Mouse (Mus musculus) ovary, adult 18-20 months (tissue): ENCODE data around the gene Gm27027.

Experiments used
- DNase-seq: peaks from one replicate; pipeline ENCODE4 v3.0.0; 2022; ENCODE audit warnings: low spot score, mixed read lengths

The Gm27027 gene

DNA sequence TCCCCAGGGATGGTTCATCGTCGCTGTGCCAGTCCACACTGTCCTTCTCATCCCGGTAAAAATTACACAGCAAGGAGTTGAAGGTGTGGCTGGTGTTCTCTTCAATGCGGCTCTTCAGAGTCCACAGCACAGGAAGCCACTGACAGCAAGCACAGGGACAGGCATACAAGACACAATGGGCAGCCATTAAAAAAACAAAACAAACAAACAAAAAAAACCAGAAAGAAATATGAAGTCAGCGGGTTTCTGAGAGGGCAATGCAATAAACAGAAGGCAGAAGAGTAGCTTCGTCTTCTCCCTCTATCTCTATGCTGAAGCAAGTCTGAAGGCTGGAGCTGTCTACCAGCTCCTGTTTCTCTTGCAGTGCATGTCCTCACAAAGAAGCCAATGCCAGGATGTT, at the start of gene Gm27027:
Gene Gm27027, minus strand, starts transcription at position 101 of the 400 bp plus-strand sequence.
- DNase-seq, result no peak

DNA sequence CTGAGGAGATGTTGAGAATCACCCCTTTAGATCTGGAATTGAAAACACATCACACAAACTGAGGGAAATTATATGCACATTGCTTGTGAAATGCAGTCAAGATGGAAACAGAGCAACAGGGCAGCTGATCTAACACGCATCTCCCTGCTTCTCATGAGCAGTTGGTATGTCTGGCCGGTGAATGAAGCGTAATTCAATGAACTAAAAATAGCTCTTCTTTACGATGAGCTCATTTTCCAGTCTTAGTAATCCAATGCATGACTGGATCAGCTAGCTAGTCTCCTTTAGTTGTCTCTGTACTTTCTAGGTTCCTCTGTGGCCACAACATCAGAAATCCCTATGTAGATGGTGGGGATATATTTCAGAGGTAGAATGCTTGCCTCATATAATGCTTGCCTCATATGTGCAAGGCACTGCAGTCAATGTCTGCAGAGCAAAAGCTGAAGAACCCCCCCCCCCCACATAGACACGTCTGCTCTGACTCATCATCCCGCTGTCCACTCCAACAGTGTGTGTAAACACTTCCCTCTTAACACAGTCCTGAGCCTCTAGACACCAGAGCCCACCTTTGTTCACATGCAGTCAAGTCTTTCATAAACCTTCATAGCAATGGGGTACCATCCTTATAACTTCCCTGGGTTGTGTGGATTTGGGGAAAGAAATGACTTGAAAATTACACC, 49.4 kb upstream of the Gm27027 start:
- DNase-seq, result no peak

GRCm38 (mm10) chr2:94044174-94044573, 48.0 kb upstream of the Gm27027 start:
- no peak for DNase-seq

GRCm38 (mm10) chr2:94043662-94044061, 47.5 kb upstream of the Gm27027 start:
- DNase-seq, result no peak

GRCm38 (mm10) chr2:94042461-94042860, 46.3 kb upstream of the Gm27027 start:
- DNase-seq, result no peak

DNA sequence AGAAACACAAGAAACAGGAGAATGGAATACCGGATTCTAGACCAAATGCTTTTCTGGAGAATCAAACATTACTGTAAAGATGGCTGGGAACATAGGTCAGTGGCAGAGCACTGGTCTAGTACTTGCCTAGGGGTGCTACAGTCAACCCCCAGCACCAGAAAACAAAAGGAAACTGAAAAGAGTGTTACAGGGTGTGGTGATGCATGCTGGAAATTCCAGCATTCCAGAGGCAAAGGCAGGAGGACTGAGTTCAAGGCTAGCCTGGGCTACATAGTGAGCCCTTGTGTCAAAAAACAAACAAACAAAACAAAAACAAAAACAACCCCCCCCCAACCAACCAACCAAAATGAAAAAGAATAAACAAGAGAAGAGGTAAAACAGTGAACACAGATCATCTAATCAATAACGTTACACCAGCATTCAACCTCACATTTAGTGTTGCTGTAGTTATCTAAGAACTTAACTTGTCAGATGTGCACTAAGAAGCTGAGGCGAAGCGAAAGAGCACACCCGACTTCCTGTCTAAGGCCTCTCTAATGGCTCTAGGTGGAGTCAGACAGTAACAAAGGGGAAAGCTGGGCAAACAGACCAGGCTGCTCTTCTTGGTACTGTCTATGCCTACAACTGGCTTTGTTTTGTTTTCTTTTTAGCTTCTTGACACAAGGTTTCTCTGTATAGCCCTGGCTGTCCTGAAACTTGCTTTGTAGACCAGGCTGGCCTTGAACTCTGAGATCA, 44.4 kb upstream of the Gm27027 start:
- no peak for DNase-seq

DNA sequence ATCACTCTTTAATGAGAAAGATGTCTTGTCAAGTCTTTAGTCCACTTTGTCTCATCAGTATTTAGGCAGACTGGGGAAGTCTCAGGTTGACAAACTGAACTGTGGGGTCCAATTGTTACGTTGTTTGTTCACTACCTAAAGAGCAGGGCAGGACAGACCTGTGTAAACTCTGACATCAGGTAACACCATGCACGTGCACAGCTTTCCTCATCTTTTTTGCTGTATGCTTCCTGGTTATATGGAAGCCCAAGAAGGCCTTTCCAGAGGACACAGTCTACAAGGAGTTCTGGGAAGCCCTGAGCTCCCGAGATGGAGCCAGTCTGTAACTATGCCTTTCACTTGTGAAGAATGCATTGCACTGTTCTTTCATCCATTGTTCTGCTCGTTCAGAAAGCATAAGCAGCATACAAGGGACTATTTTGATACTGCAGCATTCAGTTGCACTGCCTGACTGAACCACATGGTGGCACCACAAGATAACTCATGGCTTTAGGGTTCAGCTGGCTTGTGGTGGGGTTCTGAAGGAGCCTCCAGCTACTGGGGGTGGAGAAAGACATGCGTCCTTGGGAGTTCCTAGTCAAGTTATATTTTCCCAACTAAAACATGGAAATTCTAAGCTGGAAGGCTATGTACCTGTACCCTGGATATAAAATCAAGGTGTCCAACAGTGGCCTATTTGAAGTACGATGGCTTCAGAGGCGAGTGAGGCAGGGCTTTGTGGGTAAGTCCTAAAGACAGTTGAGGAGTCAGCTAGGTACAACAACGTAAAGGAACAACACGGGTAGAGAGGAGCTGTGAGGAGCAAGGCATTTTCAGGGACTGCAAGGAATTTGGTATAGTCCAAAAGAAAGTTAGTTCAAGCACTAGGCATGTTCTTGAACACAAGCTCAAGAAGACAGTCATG, 39.5 kb upstream of the Gm27027 start:
- no peak for DNase-seq

GRCm38 (mm10) chr2:94030602-94031001, 34.4 kb upstream of the Gm27027 start:
- DNase-seq, result no peak

- no peak for DNase-seq
Measured at GRCm38 (mm10) chr2:94024637-94025036, 28.5 kb upstream of the Gm27027 start.

- DNase-seq, result peak; percentile 83
Measured at GRCm38 (mm10) chr2:94010335-94011291, 14.5 kb upstream of the Gm27027 start, which contains the start of gene Alkbh3. Gene Alkbh3 (minus strand): TSS chr2:94010807.

DNA sequence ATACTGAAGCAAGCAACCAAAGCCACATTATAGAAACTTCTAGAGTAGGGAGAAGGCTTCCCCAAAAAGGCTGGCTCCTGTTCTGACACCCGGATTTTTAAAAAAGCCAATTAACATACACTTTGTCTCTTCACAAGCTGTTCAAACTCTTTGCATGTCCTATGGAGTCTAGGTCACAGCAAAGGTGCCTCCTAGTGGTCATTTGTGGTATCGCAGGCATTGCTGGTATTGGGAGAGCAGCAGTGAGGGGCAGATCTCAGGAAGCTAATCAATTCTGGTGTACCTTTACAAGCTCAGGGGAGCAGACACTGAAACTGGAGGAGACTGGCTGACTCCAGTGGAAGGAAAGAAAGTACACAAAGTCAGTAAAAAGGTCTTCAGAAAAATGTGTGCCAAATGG, 6.2 kb upstream of the Gm27027 start:
- peak; percentile 29 for DNase-seq

DNA sequence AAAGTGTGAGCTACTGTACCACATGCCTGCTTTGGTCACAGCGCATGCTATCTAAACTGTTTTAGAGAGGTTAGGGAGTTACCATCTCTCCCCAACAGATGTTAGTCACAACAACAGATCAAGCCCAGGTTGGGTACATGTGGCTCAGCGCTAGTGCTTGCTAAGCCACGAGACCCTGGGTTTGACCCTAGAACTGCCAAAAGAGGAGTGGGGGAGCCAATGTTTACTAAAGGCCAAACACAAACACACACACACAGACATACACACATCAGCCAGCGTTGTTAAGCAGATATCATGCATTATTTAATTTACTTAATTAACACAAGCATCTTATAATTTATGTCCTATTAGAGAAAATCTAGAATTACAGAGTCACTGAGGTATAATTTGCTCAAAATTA, 5.8 kb upstream of the Gm27027 start:
- no peak for DNase-seq

DNA sequence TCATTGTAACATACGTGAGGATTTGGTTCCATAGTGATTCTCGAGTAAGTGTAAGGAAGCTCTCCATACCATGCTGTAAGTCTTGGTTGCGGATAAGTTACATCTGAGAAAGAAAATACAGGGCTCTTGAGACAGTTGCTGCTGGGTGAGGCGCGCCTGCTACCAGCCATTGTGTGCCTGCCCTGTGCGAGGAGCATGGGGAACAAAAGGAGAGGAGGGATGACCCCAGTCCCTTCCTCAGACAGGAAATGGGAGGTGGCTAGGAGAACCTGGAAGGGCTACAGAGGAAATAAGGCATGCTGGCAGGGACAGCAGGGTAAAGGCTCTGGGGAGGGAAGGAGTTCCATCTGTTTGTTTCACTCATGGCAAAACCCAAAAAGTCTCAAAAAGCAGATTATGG, 5.3 kb upstream of the Gm27027 start:
- no peak for DNase-seq

GRCm38 (mm10) chr2:93992810-93993209, 3.3 kb downstream of the Gm27027 start:
- no peak for DNase-seq

- DNase-seq, result no peak
Measured at GRCm38 (mm10) chr2:93992259-93992658, 3.9 kb downstream of the Gm27027 start.

DNA sequence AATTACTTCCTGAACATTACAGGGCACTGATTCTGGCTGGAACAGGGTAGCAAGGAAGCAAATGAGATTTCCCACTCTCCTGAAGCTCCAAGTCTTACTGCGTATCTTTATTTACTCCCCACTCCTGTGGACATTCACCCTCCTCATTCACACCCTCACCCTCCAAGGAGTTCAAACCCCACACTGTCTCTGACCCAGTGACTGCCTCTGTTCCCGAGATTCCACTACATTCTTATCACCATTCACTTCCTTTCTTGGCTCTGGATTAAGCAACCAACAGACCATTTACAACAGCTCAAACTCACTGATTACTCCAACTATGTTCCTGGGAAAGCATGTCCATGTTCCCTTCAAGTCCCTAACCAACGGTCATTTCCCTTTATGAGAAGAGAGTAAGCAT, 4.8 kb downstream of the Gm27027 start:
- DNase-seq, result no peak

DNA sequence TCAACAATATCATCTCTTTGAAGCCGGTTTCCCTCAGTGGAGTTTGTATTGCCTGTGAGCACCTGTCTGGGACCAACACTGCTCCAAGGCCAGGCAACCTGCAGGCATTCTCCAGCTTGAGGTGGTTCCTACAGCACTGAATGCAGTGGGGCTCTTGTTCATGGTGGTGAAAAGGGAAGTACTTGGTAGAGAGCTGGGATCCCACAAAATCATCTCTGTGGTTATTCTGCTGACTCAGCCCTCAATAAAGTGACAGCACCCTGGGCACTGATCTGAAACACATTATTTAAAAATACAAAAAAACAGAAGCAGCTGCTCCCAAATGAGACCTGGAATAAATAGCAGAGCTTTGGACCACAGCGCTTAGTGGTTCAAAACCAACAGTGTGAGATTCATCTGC, 7.7 kb downstream of the Gm27027 start:
- DNase-seq, result no peak

DNA sequence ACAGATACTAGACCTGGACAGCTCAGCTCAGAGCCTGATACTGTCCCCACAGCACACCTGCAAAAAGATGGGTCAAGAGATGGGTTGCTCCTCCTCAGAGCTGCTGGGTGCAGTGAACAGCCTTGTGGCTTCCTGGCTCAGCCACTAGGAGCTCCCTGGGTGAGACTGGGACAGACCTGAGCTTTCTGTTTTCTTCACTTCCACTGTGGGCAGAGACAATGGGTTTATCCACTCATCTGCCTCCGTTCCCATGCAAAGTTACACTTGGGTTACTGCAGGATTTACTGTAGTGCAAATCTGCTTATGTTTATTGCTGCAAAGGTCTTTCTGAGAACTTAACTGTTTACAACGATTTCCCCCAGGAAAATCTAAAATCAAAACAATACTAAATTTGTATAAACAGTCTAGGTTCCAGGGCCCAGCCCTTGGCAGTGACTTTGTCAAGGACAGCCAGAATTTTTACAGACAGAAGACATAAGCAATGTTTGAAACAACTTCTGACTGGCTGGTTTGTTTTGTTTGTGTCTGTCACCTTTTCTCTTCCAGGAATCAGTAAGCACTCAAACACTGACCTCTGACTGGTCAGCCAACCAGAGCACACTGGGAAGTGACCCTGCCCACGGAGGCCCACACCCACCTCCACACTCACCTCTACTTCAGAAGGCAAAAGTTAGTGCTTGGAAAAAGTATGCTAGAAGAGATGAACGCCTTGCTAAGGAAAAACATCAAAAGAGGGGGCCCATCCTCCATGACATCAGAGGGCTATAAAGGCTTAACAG, 13.5 kb downstream of the Gm27027 start:
- DNase-seq, result no peak

DNA sequence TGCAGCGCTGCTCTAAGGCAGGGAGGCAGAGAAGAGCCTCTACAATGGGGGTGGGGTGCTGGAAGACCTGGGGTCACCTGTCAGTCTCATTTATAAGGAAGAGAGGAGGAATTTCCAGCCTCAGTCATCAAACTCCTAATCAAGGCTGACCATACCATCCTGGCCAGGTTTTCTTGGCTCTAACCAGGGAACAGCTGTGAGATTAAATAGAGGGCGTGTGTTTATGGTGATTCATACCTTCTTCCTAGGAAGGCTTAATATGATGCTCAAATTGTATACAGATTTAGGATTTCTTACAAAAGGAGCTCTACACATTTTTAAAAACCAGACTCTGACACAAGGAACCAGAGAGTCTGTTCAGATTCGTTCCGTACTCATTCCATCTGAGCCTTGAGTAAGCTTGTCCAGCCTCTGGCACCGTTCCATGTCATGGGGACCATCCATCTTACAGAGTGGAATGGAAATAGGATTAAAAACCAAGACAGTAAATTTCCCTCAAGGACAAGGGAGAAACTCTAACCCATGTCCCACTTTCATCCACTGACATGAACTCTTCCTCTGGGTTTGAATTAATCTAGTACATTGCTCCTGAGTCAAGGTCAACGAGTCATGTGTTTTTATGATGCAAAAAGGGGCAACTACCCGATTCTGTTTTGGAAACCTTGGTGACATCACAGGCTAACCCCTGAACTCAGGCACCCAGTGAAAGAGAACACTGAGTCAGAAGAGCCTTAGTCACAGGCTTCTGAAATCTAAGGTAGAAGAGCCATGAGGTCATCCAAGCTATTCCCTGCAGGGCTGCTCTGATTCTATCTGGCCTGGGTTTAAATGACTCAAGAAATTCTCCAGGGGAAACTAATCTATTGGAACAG, 16.7 kb downstream of the Gm27027 start:
- no peak for DNase-seq
